Mouse (Mus musculus) limb, embryonic 15.5 days (tissue): ENCODE results near the gene Gm8159. TPM values are rescaled to one million over a fixed set of nuclear protein-coding genes. Genes with fewer than 3 reads are reported as not detected.
"Not testable (repeated sequence)": the region's sequence is repeated elsewhere in the genome, so short reads cannot be mapped to it uniquely, and the experiment has no call there.

Experiments used
- ATAC-seq: fragments of 200-750 bp; cut with Nextera tagmentation; 2 replicates; pipeline ENCODE4 v1.8.0; 2017; ENCODE audit warnings: low read depth, moderate TSS enrichment; ENCODE audit not compliant: insufficient number of reproducible peaks, low FRiP score, low TSS enrichment
- H3K27ac ChIP-seq: fragments of 300-500 bp; sonication (generic); 2 replicates; pipeline ENCODE4 v1.5.1; 2015; ENCODE audit warnings: moderate library complexity, mild to moderate bottlenecking, inconsistent platforms
- H3K27me3 ChIP-seq: fragments of 300-500 bp; sonication (generic); 2 replicates; pipeline ENCODE4 v1.6.1; 2015; ENCODE audit warnings: inconsistent platforms
- H3K36me3 ChIP-seq: fragments of 300-500 bp; sonication (generic); 2 replicates; pipeline ENCODE4 v1.6.1; 2015; ENCODE audit warnings: inconsistent platforms
- H3K4me1 ChIP-seq: fragments of 300-500 bp; sonication (generic); 2 replicates; pipeline ENCODE4 v1.6.1; 2015; ENCODE audit warnings: inconsistent platforms
- H3K4me2 ChIP-seq: fragments of 300-500 bp; sonication (generic); 2 replicates; pipeline ENCODE4 v1.6.1; 2015; ENCODE audit warnings: mild to moderate bottlenecking, inconsistent platforms
- H3K4me3 ChIP-seq: fragments of 300-500 bp; sonication (generic); 2 replicates; pipeline ENCODE4 v1.5.1; 2015; ENCODE audit warnings: mild to moderate bottlenecking, inconsistent platforms
- H3K9ac ChIP-seq: fragments of 300-500 bp; sonication (generic); 2 replicates; pipeline ENCODE4 v1.6.1; 2015; ENCODE audit warnings: inconsistent platforms
- H3K9me3 ChIP-seq: fragments of 300-500 bp; sonication (generic); 2 replicates; pipeline ENCODE4 v1.6.1; 2016; ENCODE audit warnings: inconsistent platforms
- WGBS: fragments of 180-500 bp; shearing (Covaris S2); methylation state at CpG from one replicate; pipeline ENCODE4 v1.1.7; 2015; 5-methylcytosine and 5-hydroxymethylcytosine counted together
- polyA plus RNA-seq: library from polyadenylated mRNA; unstranded; fragments of >200 nt; fragmentation: Nextera tagmentation; extraction: Ambion mirVana; gene quantifications from 2 replicates; pipeline ENCODE4 v1.2.1, GENCODE M21; 2015

Gene Gm8159
- not detected in 2 replicates for polyA plus RNA-seq

GRCm38 (mm10) chr14:4632052-4632451 is at the start of gene Gm8159:
Gene Gm8159 (plus strand): TSS chr14:4632352.
- H3K4me3 ChIP-seq, H3K4me1 ChIP-seq, H3K4me2 ChIP-seq, H3K27ac ChIP-seq, H3K9me3 ChIP-seq, H3K9ac ChIP-seq, H3K36me3 ChIP-seq, H3K27me3 ChIP-seq, ATAC-seq: not testable (repeated sequence)
- WGBS: no CpG with 5 or more reads among the region's 2 CpGs

GRCm38 (mm10) chr14:4649309-4649708 is 17.2 kb downstream of the Gm8159 start:
- peak overlapping the region; percentile 43; the same call in 1 of the 2 replicates for H3K4me2 ChIP-seq
- H3K4me1 ChIP-seq, ATAC-seq, H3K9ac ChIP-seq, H3K4me3 ChIP-seq, H3K9me3 ChIP-seq, H3K36me3 ChIP-seq, H3K27ac ChIP-seq, H3K27me3 ChIP-seq: not testable (repeated sequence)
- WGBS: under 1% methylated on average over 16 of the region's 18 CpGs

DNA sequence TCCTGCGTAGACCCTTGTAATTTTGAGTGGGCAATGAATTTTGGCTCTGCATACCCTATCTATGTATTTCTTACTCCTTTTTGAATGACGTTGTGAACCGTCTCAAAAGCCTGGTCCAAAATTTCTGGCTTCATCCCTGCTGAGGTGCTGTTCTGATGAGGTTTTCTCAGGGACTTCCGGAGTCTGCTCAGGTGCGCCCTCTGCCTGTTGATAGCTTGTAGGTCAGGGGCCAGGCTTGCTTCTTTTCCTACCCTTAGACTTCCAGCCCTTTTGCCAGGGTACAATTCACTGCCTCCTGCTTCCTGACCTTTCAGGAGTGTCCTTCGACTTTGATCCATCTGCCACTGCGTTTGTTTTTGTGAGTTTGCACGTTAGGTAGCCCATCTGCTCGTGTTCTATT is 18.2 kb downstream of the Gm8159 start:
- H3K27me3 ChIP-seq, H3K9ac ChIP-seq, H3K4me3 ChIP-seq, H3K4me1 ChIP-seq, H3K27ac ChIP-seq, H3K4me2 ChIP-seq, H3K36me3 ChIP-seq, H3K9me3 ChIP-seq, ATAC-seq: not testable (repeated sequence)
- 2% methylated on average over 6 of the region's 9 CpGs for WGBS

- not testable (repeated sequence) for H3K9me3 ChIP-seq, ATAC-seq, H3K4me1 ChIP-seq, H3K27ac ChIP-seq, H3K4me2 ChIP-seq, H3K27me3 ChIP-seq, H3K9ac ChIP-seq, H3K36me3 ChIP-seq, H3K4me3 ChIP-seq
- no CpG with 5 or more reads among the region's 2 CpGs for WGBS
Observed at GRCm38 (mm10) chr14:4663892-4664291, 31.7 kb downstream of the Gm8159 start, which contains the start of gene Gm3239. Gene Gm3239 (plus strand): TSS chr14:4664192.

Other genes starting within 250 kb of the Gm8159 start
- gene Gm3159, start 234.8 kb upstream of the Gm8159 start, polyA plus RNA-seq: not detected in 2 replicates
- 0.34 and 0.47 TPM in 2 replicates for gene Gm3164, start 216.9 kb upstream of the Gm8159 start, polyA plus RNA-seq
- not detected in 2 replicates for gene Gm3173, start 201.4 kb upstream of the Gm8159 start, polyA plus RNA-seq
- gene Gm3182, start 150.6 kb upstream of the Gm8159 start, polyA plus RNA-seq: not detected in 2 replicates
- gene Gm3047, start 76.9 kb upstream of the Gm8159 start, polyA plus RNA-seq: not detected in 2 replicates
- gene Gm3239, start 31.8 kb downstream of the Gm8159 start, polyA plus RNA-seq: not detected in 2 replicates
- gene Gm7876, start 76.9 kb downstream of the Gm8159 start, polyA plus RNA-seq: not detected in 2 replicates
- gene Gm3252, start 94.4 kb downstream of the Gm8159 start, polyA plus RNA-seq: 0.14 TPM in 1 of 2 replicates, not detected in the other
- gene Gm9602, start 144.0 kb downstream of the Gm8159 start, polyA plus RNA-seq: not detected in 2 replicates
- gene Gm3269, start 205.8 kb downstream of the Gm8159 start, polyA plus RNA-seq: not detected in 2 replicates
- 0.31 and 0.47 TPM in 2 replicates for gene Gm3264, start 223.2 kb downstream of the Gm8159 start, polyA plus RNA-seq